Mouse (Mus musculus) cerebellum, adult 2 months (tissue): ENCODE data around the gene Gpx2.

Experiments used
- CTCF ChIP-seq: fragments of 200-500 bp; IDR thresholded peaks from 2 replicates; pipeline ENCODE4 v1.5.1; 2011; ENCODE audit warnings: low read depth, mild to moderate bottlenecking, control low read depth, low read length, moderate library complexity, borderline replicate concordance; ENCODE audit not compliant: insufficient read depth
- POLR2A ChIP-seq: fragments of 200-500 bp; IDR thresholded peaks from 2 replicates; pipeline ENCODE4 v1.6.1; 2011; ENCODE audit warnings: low read length, control low read depth, borderline replicate concordance; ENCODE audit not compliant: insufficient read depth

- no peak for TF ChIP-seq CTCF
- TF ChIP-seq POLR2A = no peak
Observed at GRCm38 (mm10) chr12:76798008-76798720, 2.8 kb upstream of the Gpx2 start.
